In the genomic region with DNA sequence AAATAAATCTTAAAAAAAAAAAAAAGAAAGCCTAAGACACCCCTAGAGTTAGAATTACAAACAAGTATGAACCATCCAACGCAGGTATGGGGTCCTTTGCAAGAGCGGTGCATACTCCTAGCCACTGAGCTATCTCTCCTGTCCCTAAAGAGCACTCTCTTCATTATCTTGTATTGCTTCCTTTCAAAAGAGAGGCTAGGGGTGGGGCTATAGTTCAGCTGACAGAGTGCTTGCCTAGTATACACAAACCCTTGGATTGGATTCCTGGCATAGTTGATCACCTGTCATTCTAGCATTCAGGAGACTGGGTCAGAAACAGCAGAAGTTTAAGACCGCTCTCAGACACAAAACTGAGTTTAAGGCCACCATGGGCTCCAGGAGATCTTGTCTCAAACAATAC, we compare ENCODE assay signal across 18 mouse cellular contexts. TPM values are rescaled to one million over a fixed set of nuclear protein-coding genes. Genes with fewer than 3 reads are reported as not detected.
DNase-seq lines count a peak whose midpoint lies in the region; ATAC-seq lines count a peak whose summit lies in the region.
"Had no signal": no experiment of that assay in that cellular context is flagged by ENCODE, and none has a peak within 500 bp of the region (broad histone marks: within the 10 kb centered on the region; RNA-seq: fewer than 3 reads in every experiment).

No protein-coding gene starts in this region.

- 0 out of 2 replicates have a peak, but pooled peaks have one; percentile 28 for ATAC-seq in lung, embryonic 16.5 days (ENCODE audit: low read depth)
- ATAC-seq in common myeloid progenitor, adult 5-6 weeks (replicated peaks; ENCODE audit: low read depth, poor library complexity, severe bottlenecking): peak; percentile 71
- ATAC-seq in liver, embryonic 13.5 days (ENCODE audit: low read depth): peak; percentile 73
- ATAC-seq in megakaryocyte-erythroid progenitor cell, adult 5-6 weeks (replicated peaks; ENCODE audit: low FRiP score, low TSS enrichment, poor library complexity, severe bottlenecking): peak; percentile 93
- ATAC-seq: midbrain, embryonic 16.5 days had no signal

- peak overlapping the region; percentile 43; the same call in 1 of the 2 replicates for H3K27ac ChIP-seq in lung, embryonic 16.5 days (ENCODE audit: low read length)
- H3K27ac ChIP-seq in liver, embryonic 13.5 days: no peak overlapping the region
- H3K27ac ChIP-seq: embryonic facial prominence, embryonic 13.5 days; hindbrain, embryonic 10.5 days; macrophage had no signal

- no peak overlapping the region for H3K4me2 ChIP-seq in lung, embryonic 16.5 days (ENCODE audit: low read depth, low read length)
- H3K4me2 ChIP-seq in liver, embryonic 13.5 days: no peak overlapping the region
- H3K4me2 ChIP-seq: embryonic facial prominence, embryonic 13.5 days had no signal

- H3K27me3 ChIP-seq in lung, embryonic 16.5 days (ENCODE audit: control insufficient read depth, insufficient read depth, low read depth, low read length): no peaks in the 10 kb centered on the region
- H3K27me3 ChIP-seq in liver, embryonic 13.5 days: peaks cover 18% of the 10 kb centered on the region
- H3K27me3 ChIP-seq: embryonic facial prominence, embryonic 13.5 days had no signal

- no peak overlapping the region for H3K9ac ChIP-seq in lung, embryonic 16.5 days (ENCODE audit: low read length)
- no peak overlapping the region; the same call in 1 of the 2 replicates for H3K9ac ChIP-seq in liver, embryonic 13.5 days
- H3K9ac ChIP-seq: embryonic facial prominence, embryonic 13.5 days had no signal

- H3K4me3 ChIP-seq in lung, embryonic 16.5 days (ENCODE audit: low read length): no peak overlapping the region
- H3K4me3 ChIP-seq in liver, embryonic 13.5 days (replicated peaks): no peak overlapping the region
- H3K4me3 ChIP-seq: embryonic facial prominence, embryonic 13.5 days; hindbrain, embryonic 10.5 days had no signal

- WGBS in lung, embryonic 16.5 days: 45% methylated on average over 3 of the region's 3 CpGs
- 32% methylated on average over 3 of the region's 3 CpGs for WGBS in liver, embryonic 13.5 days (ENCODE audit: insufficient replicate concordance)

- H3K9me3 ChIP-seq in lung, embryonic 16.5 days (ENCODE audit: control insufficient read depth, low read length): no peaks in the 10 kb centered on the region
- no peaks in the 10 kb centered on the region for H3K9me3 ChIP-seq in liver, embryonic 13.5 days (replicated peaks)
- H3K9me3 ChIP-seq: embryonic facial prominence, embryonic 13.5 days; G1E; hindbrain, embryonic 10.5 days had no signal

- H3K36me3 ChIP-seq in lung, embryonic 16.5 days (ENCODE audit: control insufficient read depth, insufficient read depth, low read length): no peaks in the 10 kb centered on the region
- H3K36me3 ChIP-seq in liver, embryonic 13.5 days: no peaks in the 10 kb centered on the region
- H3K36me3 ChIP-seq: embryonic facial prominence, embryonic 13.5 days; G1E; hindbrain, embryonic 10.5 days had no signal

- H3K4me1 ChIP-seq in lung, embryonic 16.5 days (replicated peaks; ENCODE audit: control insufficient read depth, insufficient read depth, low read length): peaks cover 6% of the 10 kb centered on the region; the same call in 1 of the 2 replicates
- H3K4me1 ChIP-seq in liver, embryonic 13.5 days (replicated peaks): peaks cover 16% of the 10 kb centered on the region
- H3K4me1 ChIP-seq: embryonic facial prominence, embryonic 13.5 days had no signal

- DNase-seq in lung, postnatal 4 days: no peak
- DNase-seq in liver, embryonic 13.5 days: no peak
- DNase-seq in ovary, adult 18-20 months (ENCODE audit: low spot score): no peak
- DNase-seq in urinary bladder, adult 2 months (ENCODE audit: low spot score): no peak
- no peak for DNase-seq in gastrocnemius, postnatal 10 days
- DNase-seq: adrenal gland, postnatal 25 days; cerebellum, adult 18-20 months; gastrocnemius, postnatal 25 days; left cerebral cortex, postnatal 4 days; thymus, postnatal 4 days had no signal

RNA-seq across cellular contexts. Expression of a gene that starts 9.5 kb away (rescaled TPM):
- polyA plus RNA-seq in lung, embryonic 16.5 days (2015; fragmentation: Nextera tagmentation; extraction: Ambion mirVana): 1.4 and 1.6 TPM in 2 replicates
- not detected in 2 replicates for total RNA-seq in common myeloid progenitor, adult 5-6 weeks (2017)
- polyA plus RNA-seq in liver, embryonic 13.5 days (2015; fragmentation: Nextera tagmentation; extraction: Ambion mirVana): 0.12 and 0.21 TPM in 2 replicates
- 0.25 and 0.26 TPM in 2 replicates for total RNA-seq in megakaryocyte-erythroid progenitor cell, adult 5-6 weeks (2014; fragmentation: Nextera tagmentation)
- 0.19 TPM in 1 of 2 replicates, not detected in the other for total RNA-seq in megakaryocyte-erythroid progenitor cell, adult 5-6 weeks (2017)
- polyA plus RNA-seq in urinary bladder, adult 2 months (2012; rRNA removed): 1.4 and 2.3 TPM in 2 replicates
- total RNA-seq in gastrocnemius, postnatal 10 days (2021): under 1 TPM; 0.54 to 0.63 TPM
- polyA plus RNA-seq: macrophage had no signal

RNA-seq across cellular contexts. Expression of a gene that starts 18.6 kb away (rescaled TPM):
- 13.0 and 14.6 TPM in 2 replicates for polyA plus RNA-seq in lung, embryonic 16.5 days (2015; fragmentation: Nextera tagmentation; extraction: Ambion mirVana)
- 4.6 and 5.2 TPM in 2 replicates for total RNA-seq in common myeloid progenitor, adult 5-6 weeks (2017)
- polyA plus RNA-seq in liver, embryonic 13.5 days (2015; fragmentation: Nextera tagmentation; extraction: Ambion mirVana): 10.7 and 13.9 TPM in 2 replicates
- total RNA-seq in megakaryocyte-erythroid progenitor cell, adult 5-6 weeks (2014; fragmentation: Nextera tagmentation): 7.0 and 7.8 TPM in 2 replicates
- 4.6 and 5.1 TPM in 2 replicates for total RNA-seq in megakaryocyte-erythroid progenitor cell, adult 5-6 weeks (2017)
- polyA plus RNA-seq in urinary bladder, adult 2 months (2012; rRNA removed): 19.2 and 21.0 TPM in 2 replicates
- total RNA-seq in gastrocnemius, postnatal 10 days (2021): 10 to 100 TPM in 1 of 2 experiments, 1 to 10 TPM in 1; 9.3 to 11.0 TPM

RNA-seq across cellular contexts. Expression of a gene that starts 28.7 kb away (rescaled TPM):
- polyA plus RNA-seq in lung, embryonic 16.5 days (2015; fragmentation: Nextera tagmentation; extraction: Ambion mirVana): 720 and 793 TPM in 2 replicates
- 1,052 and 1,471 TPM in 2 replicates for total RNA-seq in common myeloid progenitor, adult 5-6 weeks (2017)
- 486 and 551 TPM in 2 replicates for polyA plus RNA-seq in liver, embryonic 13.5 days (2015; fragmentation: Nextera tagmentation; extraction: Ambion mirVana)
- total RNA-seq in megakaryocyte-erythroid progenitor cell, adult 5-6 weeks (2014; fragmentation: Nextera tagmentation): 3,309 and 3,313 TPM in 2 replicates
- 1,110 and 1,543 TPM in 2 replicates for total RNA-seq in megakaryocyte-erythroid progenitor cell, adult 5-6 weeks (2017)
- 1,064 and 1,154 TPM in 2 replicates for polyA plus RNA-seq in urinary bladder, adult 2 months (2012; rRNA removed)
- 100 to 1,000 TPM; 637 to 651 TPM for total RNA-seq in gastrocnemius, postnatal 10 days (2021)

RNA-seq across cellular contexts. Expression of a gene that starts 40.8 kb away (rescaled TPM):
- polyA plus RNA-seq in lung, embryonic 16.5 days (2015; fragmentation: Nextera tagmentation; extraction: Ambion mirVana): 87.9 and 90.6 TPM in 2 replicates
- total RNA-seq in common myeloid progenitor, adult 5-6 weeks (2017): 24.5 and 29.0 TPM in 2 replicates
- 24.5 and 31.4 TPM in 2 replicates for polyA plus RNA-seq in liver, embryonic 13.5 days (2015; fragmentation: Nextera tagmentation; extraction: Ambion mirVana)
- total RNA-seq in megakaryocyte-erythroid progenitor cell, adult 5-6 weeks (2014; fragmentation: Nextera tagmentation): 16.2 and 22.1 TPM in 2 replicates
- total RNA-seq in megakaryocyte-erythroid progenitor cell, adult 5-6 weeks (2017): 16.6 and 19.1 TPM in 2 replicates
- 101 and 107 TPM in 2 replicates for polyA plus RNA-seq in urinary bladder, adult 2 months (2012; rRNA removed)
- 10 to 100 TPM; 82.7 to 83.2 TPM for total RNA-seq in gastrocnemius, postnatal 10 days (2021)

RNA-seq across cellular contexts. Expression of a gene that starts 48.7 kb away (rescaled TPM):
- 2.1 and 2.2 TPM in 2 replicates for polyA plus RNA-seq in lung, embryonic 16.5 days (2015; fragmentation: Nextera tagmentation; extraction: Ambion mirVana)
- total RNA-seq in common myeloid progenitor, adult 5-6 weeks (2017): not detected in 2 replicates
- 0.30 and 0.52 TPM in 2 replicates for polyA plus RNA-seq in liver, embryonic 13.5 days (2015; fragmentation: Nextera tagmentation; extraction: Ambion mirVana)
- not detected in 2 replicates for total RNA-seq in megakaryocyte-erythroid progenitor cell, adult 5-6 weeks (2014; fragmentation: Nextera tagmentation)
- not detected in 2 replicates for total RNA-seq in megakaryocyte-erythroid progenitor cell, adult 5-6 weeks (2017)
- 0.72 and 0.95 TPM in 2 replicates for polyA plus RNA-seq in urinary bladder, adult 2 months (2012; rRNA removed)
- 1 to 10 TPM; 2.1 to 2.4 TPM for total RNA-seq in gastrocnemius, postnatal 10 days (2021)

Comparison
In these comparisons a context has a peak if more than half of its experiments do, and no peak if none do; other contexts are left out.
1. ATAC-seq: peak in every context shown above with its lines; median percentile 93 in megakaryocyte-erythroid progenitor cell, adult 5-6 weeks; 73 in liver, embryonic 13.5 days; 71 in common myeloid progenitor, adult 5-6 weeks; 28 in lung, embryonic 16.5 days.